Mouse (Mus musculus) kidney, embryonic 14.5 days (tissue): Measurements from ENCODE around the gene Washc1. TPM values are rescaled to one million over a fixed set of nuclear protein-coding genes. Genes with fewer than 3 reads are reported as not detected.

Source experiments
- ATAC-seq: fragments of 200-750 bp; cut with Nextera tagmentation; 2 replicates; pipeline ENCODE4 v1.8.0; 2017; ENCODE audit warnings: moderate number of reproducible peaks, mild to moderate bottlenecking, moderate TSS enrichment, moderate library complexity; ENCODE audit not compliant: low FRiP score, low TSS enrichment
- H3K27ac ChIP-seq: fragments of 300-500 bp; sonication (generic); 2 replicates; pipeline ENCODE4 v1.5.1; 2014; ENCODE audit warnings: low read depth, mild to moderate bottlenecking, low read length, moderate library complexity, mixed read lengths
- H3K27me3 ChIP-seq: fragments of 300-500 bp; sonication (generic); 2 replicates; pipeline ENCODE4 v1.6.1; 2014; ENCODE audit warnings: mild to moderate bottlenecking, low read length; ENCODE audit not compliant: control insufficient read depth, insufficient read depth
- H3K36me3 ChIP-seq: fragments of 300-500 bp; sonication (generic); 2 replicates; pipeline ENCODE4 v1.6.1; 2014; ENCODE audit warnings: low read length, mixed read lengths; ENCODE audit not compliant: control insufficient read depth, insufficient read depth
- H3K4me1 ChIP-seq: fragments of 300-500 bp; sonication (generic); 2 replicates; pipeline ENCODE4 v1.6.1; 2014; ENCODE audit warnings: low read length, mixed read lengths; ENCODE audit not compliant: control insufficient read depth, insufficient read depth
- H3K4me2 ChIP-seq: fragments of 300-500 bp; sonication (generic); replicated peaks from 2 replicates; pipeline ENCODE4 v1.6.1; 2014; ENCODE audit warnings: low read depth, mild to moderate bottlenecking, low read length
- H3K4me3 ChIP-seq: fragments of 300-500 bp; sonication (generic); 2 replicates; pipeline ENCODE4 v1.5.1; 2014; ENCODE audit warnings: mild to moderate bottlenecking, low read length
- H3K9ac ChIP-seq: fragments of 300-500 bp; sonication (generic); 2 replicates; pipeline ENCODE4 v1.6.1; 2014; ENCODE audit warnings: low read depth, mild to moderate bottlenecking, low read length, moderate library complexity
- H3K9me3 ChIP-seq: fragments of 300-500 bp; sonication (generic); 2 replicates; pipeline ENCODE4 v1.6.1; 2016; ENCODE audit warnings: low read length; ENCODE audit not compliant: control insufficient read depth
- WGBS: fragments of 180-500 bp; shearing (Covaris S2); extraction: QIAGEN DNeasy Blood & Tissue Kit; methylation state at CpG from one replicate; pipeline ENCODE4 v1.1.7; 2014; 5-methylcytosine and 5-hydroxymethylcytosine counted together
- polyA plus RNA-seq: library from polyadenylated mRNA; unstranded; fragments of >200 nt; fragmentation: Nextera tagmentation; extraction: Ambion mirVana; gene quantifications from 2 replicates; pipeline ENCODE4 v1.2.1, GENCODE M21; 2014

Washc1 gene
- polyA plus RNA-seq, 1 experiment from 2014 or later, result 38.4 TPM

- no peak overlapping the region for H3K4me3 ChIP-seq
- peaks cover 56% of the 10 kb centered on the region for H3K36me3 ChIP-seq
- ATAC-seq, result no peak
- H3K27ac ChIP-seq, result no peak overlapping the region
- H3K9me3 ChIP-seq, result no peaks in the 10 kb centered on the region
- no peak overlapping the region for H3K4me2 ChIP-seq
- WGBS, result 92% methylated on average over 1 of the region's 1 CpGs
- H3K9ac ChIP-seq, result no peak overlapping the region
- H3K4me1 ChIP-seq, result no peaks in the 10 kb centered on the region
- no peaks in the 10 kb centered on the region for H3K27me3 ChIP-seq
Observed at GRCm38 (mm10) chr17:66085038-66085437, 26.3 kb upstream of the Washc1 start.

GRCm38 (mm10) chr17:66090251-66090650 lies 21.1 kb upstream of the Washc1 start:
- no peak overlapping the region for H3K9ac ChIP-seq
- peaks cover 43% of the 10 kb centered on the region for H3K36me3 ChIP-seq
- H3K9me3 ChIP-seq, result no peaks in the 10 kb centered on the region
- H3K4me2 ChIP-seq, result no peak overlapping the region
- ATAC-seq, result no peak
- no peaks in the 10 kb centered on the region for H3K4me1 ChIP-seq
- no peaks in the 10 kb centered on the region for H3K27me3 ChIP-seq
- H3K27ac ChIP-seq, result no peak overlapping the region
- no peak overlapping the region for H3K4me3 ChIP-seq

GRCm38 (mm10) chr17:66091392-66091791 lies 20.0 kb upstream of the Washc1 start:
- Histone ChIP-seq H3K27me3 (no peaks in the 10 kb centered on the region), H3K4me1 (no peaks in the 10 kb centered on the region), H3K4me3 (no peak overlapping the region), H3K9ac (no peak overlapping the region), H3K4me2 (no peak overlapping the region), H3K9me3 (no peaks in the 10 kb centered on the region), H3K27ac (no peak overlapping the region), H3K36me3 (peaks cover 33% of the 10 kb centered on the region)
- ATAC-seq, result no peak
- 99% methylated on average over 2 of the region's 2 CpGs for WGBS

DNA sequence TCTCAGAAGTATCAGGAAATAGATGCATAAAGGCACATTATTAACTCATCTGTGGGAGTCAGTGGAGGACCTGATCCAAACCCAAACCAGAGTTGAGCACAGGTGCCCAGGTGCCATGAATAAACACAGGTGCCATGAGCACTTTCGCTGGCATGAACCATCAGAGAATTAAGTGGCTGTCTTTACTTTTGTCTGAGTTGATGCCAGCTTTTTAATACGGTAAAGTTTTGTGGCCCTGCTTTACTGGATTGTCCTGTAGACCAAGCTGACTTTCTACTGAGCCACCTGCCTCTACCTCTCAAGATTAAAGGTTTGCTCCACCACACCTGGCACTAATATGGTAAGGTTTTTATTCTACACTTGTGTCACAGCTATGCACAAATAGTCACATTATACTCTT lies 19.3 kb upstream of the Washc1 start:
- Histone ChIP-seq H3K4me2 (no peak overlapping the region), H3K4me1 (no peaks in the 10 kb centered on the region), H3K9me3 (no peaks in the 10 kb centered on the region), H3K36me3 (peaks cover 27% of the 10 kb centered on the region), H3K9ac (no peak overlapping the region), H3K27me3 (no peaks in the 10 kb centered on the region), H3K27ac (no peak overlapping the region), H3K4me3 (no peak overlapping the region)
- WGBS, result 87% methylated on average over 2 of the region's 2 CpGs
- ATAC-seq, result no peak

DNA sequence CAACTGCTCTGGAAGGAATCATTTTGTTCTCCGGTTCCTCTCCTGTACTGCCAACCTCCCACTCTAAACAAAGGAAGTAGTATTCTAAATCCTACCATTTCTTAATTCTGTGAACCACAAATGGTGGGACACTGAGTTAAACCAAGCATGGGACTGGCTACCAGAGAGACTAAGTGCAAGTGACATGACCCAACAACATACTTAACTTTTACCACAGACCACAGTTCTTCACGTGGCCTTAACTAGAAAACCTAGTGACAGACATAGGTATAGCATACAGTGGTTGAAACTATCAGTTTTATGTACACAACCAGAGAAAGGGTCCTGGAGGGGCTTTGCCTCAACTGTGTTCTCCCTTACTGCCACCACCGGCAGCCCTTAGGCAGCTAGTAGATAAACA lies 18.7 kb upstream of the Washc1 start:
- Histone ChIP-seq H3K4me2 (no peak overlapping the region), H3K4me3 (no peak overlapping the region), H3K36me3 (peaks cover 23% of the 10 kb centered on the region), H3K9me3 (no peaks in the 10 kb centered on the region), H3K4me1 (no peaks in the 10 kb centered on the region), H3K9ac (no peak overlapping the region), H3K27me3 (no peaks in the 10 kb centered on the region), H3K27ac (no peak overlapping the region)
- 82% methylated on average over 3 of the region's 3 CpGs for WGBS
- ATAC-seq, result no peak

- H3K27ac ChIP-seq, result peak overlapping the region; percentile 91
- H3K9me3 ChIP-seq, result no peaks in the 10 kb centered on the region
- peak overlapping the region; percentile 91 for H3K4me2 ChIP-seq
- WGBS, result 1% methylated on average over 41 of the region's 41 CpGs
- H3K4me3 ChIP-seq, result peak overlapping the region; percentile 95
- no peaks in the 10 kb centered on the region for H3K36me3 ChIP-seq
- H3K4me1 ChIP-seq, result peaks cover 11% of the 10 kb centered on the region
- no peaks in the 10 kb centered on the region for H3K27me3 ChIP-seq
- peak overlapping the region; percentile 94 for H3K9ac ChIP-seq
- no peak; the same call in 1 of the 2 replicates for ATAC-seq
Observed at GRCm38 (mm10) chr17:66100566-66101379, 10.6 kb upstream of the Washc1 start.

GRCm38 (mm10) chr17:66101380-66102330 lies 9.7 kb upstream of the Washc1 start, which contains the start of gene Ndufv2:
Gene Ndufv2 (minus strand): TSS chr17:66101559.
- Histone ChIP-seq H3K9ac (peak within 1 kb of the TSS; percentile 94), H3K4me2 (peak within 1 kb of the TSS; percentile 91), H3K9me3 (no peaks in the 10 kb centered on the region), H3K27me3 (no peaks in the 10 kb centered on the region), H3K27ac (peak within 1 kb of the TSS; percentile 91), H3K4me1 (peaks cover 11% of the 10 kb centered on the region), H3K4me3 (peak within 1 kb of the TSS; percentile 95), H3K36me3 (no peaks in the 10 kb centered on the region)
- peak; percentile 100 for ATAC-seq
- 1% methylated on average over 67 of the region's 67 CpGs for WGBS

DNA sequence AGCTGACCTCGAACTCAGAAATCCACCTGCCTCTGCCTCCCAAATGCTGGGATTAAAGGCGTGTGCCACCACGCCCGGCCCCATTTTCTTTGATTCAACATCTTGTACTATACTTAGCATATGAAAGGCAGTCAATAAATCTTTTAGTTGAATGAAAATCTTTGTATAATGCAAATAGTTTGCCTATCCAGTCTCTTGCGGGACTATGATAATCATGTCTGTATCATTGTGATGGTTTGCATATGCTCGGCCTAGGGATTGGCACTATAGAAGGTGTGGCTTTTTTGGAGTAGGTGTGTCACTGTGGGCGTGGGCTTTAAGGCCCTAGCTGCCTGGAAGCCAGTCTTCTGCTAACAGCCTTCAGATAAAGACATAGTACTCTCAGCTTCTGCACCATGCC lies 7.3 kb upstream of the Washc1 start:
- ATAC-seq, result no peak
- Histone ChIP-seq H3K9me3 (no peaks in the 10 kb centered on the region), H3K4me1 (peaks cover 11% of the 10 kb centered on the region), H3K4me2 (no peak overlapping the region), H3K9ac (no peak overlapping the region), H3K36me3 (no peaks in the 10 kb centered on the region), H3K27ac (no peak overlapping the region), H3K4me3 (no peak overlapping the region), H3K27me3 (no peaks in the 10 kb centered on the region)
- WGBS, result 91% methylated on average over 7 of the region's 7 CpGs
